20 mouse cellular contexts compared by ENCODE assay signal in the genomic region with DNA sequence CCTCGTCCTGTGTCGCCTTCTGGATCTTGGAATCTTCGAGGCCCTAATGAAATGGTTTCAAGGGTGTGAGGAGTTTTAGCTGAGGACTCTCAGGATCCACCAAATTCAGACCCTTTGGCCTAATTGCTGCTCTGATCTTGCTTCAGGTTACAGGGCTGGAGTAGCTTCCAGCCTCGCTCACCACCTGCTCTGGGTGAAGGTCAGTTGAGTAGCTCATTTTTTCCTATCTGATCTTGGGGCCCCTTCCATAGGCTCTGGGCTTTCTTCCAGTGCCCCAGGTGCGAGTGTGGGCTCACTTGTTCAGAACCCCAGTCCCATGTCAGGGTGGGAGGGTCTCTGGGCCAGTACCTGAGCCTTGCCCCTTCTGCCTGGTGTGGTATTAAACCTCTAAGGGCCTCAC. TPM values are rescaled to one million over a fixed set of nuclear protein-coding genes. Genes with fewer than 3 reads are reported as not detected.
DNase-seq lines count a peak whose midpoint lies in the region; ATAC-seq and TF ChIP-seq lines count a peak whose summit lies in the region.
"Had no signal": no experiment of that assay in that cellular context is flagged by ENCODE, and none has a peak within 500 bp of the region (broad histone marks: within the 10 kb centered on the region; RNA-seq: fewer than 3 reads in every experiment).

No protein-coding gene starts in this region.

- no peak overlapping the region for H3K9ac ChIP-seq in lung, postnatal 0 days (replicated peaks; ENCODE audit: low read depth)
- no peak overlapping the region for H3K9ac ChIP-seq in forebrain, embryonic 13.5 days
- H3K9ac ChIP-seq: forebrain, postnatal 0 days; hindbrain, embryonic 14.5 days; midbrain, embryonic 12.5 days had no signal

- no peaks in the 10 kb centered on the region for H3K9me3 ChIP-seq in lung, postnatal 0 days (ENCODE audit: low read length)
- H3K9me3 ChIP-seq in forebrain, embryonic 13.5 days (replicated peaks), result no peaks in the 10 kb centered on the region
- H3K9me3 ChIP-seq: midbrain, embryonic 12.5 days had no signal

- ATAC-seq in lung, postnatal 0 days, result no peak
- ATAC-seq in forebrain, embryonic 13.5 days, result no peak
- ATAC-seq: forebrain, postnatal 0 days had no signal

- no peaks in the 10 kb centered on the region for H3K36me3 ChIP-seq in kidney, adult 2 months (ENCODE audit: control insufficient read depth, insufficient read depth, low read length)
- H3K36me3 ChIP-seq in lung, postnatal 0 days (ENCODE audit: insufficient read depth, low read length), result no peaks in the 10 kb centered on the region
- H3K36me3 ChIP-seq in forebrain, embryonic 13.5 days (ENCODE audit: poor library complexity, severe bottlenecking), result no peaks in the 10 kb centered on the region
- H3K36me3 ChIP-seq: midbrain, embryonic 12.5 days had no signal

- no peak for TF ChIP-seq EP300 in lung, postnatal 0 days (IDR thresholded peaks at IDR 0.05)

- H3K4me2 ChIP-seq in lung, postnatal 0 days (replicated peaks; ENCODE audit: low read depth, low read length), result no peak overlapping the region
- no peak overlapping the region for H3K4me2 ChIP-seq in forebrain, embryonic 13.5 days
- H3K4me2 ChIP-seq: hindbrain, embryonic 14.5 days; midbrain, embryonic 12.5 days had no signal

- DNase-seq in heart, adult 11 months, result peak; percentile 86
- DNase-seq in heart, postnatal 4 days, result no peak
- DNase-seq in kidney, adult 2 months, result no peak
- DNase-seq in kidney, postnatal 36 days, result no peak
- no peak for DNase-seq in lung, postnatal 0 days (ENCODE audit: low spot score)
- DNase-seq in lung, postnatal 14 days, result no peak
- DNase-seq in spleen, postnatal 36 days (ENCODE audit: low spot score in 2 of 2), result no peak
- DNase-seq: adrenal gland, postnatal 10 days; cerebellum, adult 9-11 months; forebrain, postnatal 0 days; kidney, postnatal 25 days; layer of hippocampus, postnatal 36 days; lung, postnatal 36 days; right cerebral cortex, postnatal 14 days; thymus, postnatal 36 days had no signal

- peaks cover 22% of the 10 kb centered on the region for H3K4me1 ChIP-seq in kidney, adult 2 months (ENCODE audit: control insufficient read depth, insufficient read depth, low read length)
- H3K4me1 ChIP-seq in lung, postnatal 0 days (ENCODE audit: insufficient read depth, low read depth, low read length), result peaks cover 7% of the 10 kb centered on the region; the same call in 1 of the 2 replicates
- H3K4me1 ChIP-seq in forebrain, embryonic 13.5 days, result no peaks in the 10 kb centered on the region
- H3K4me1 ChIP-seq: midbrain, embryonic 12.5 days had no signal

- H3K4me3 ChIP-seq in kidney, adult 2 months (ENCODE audit: insufficient read depth, low read depth, low read length), result no peak overlapping the region
- H3K4me3 ChIP-seq in lung, postnatal 0 days (ENCODE audit: low read depth, low read length), result no peak overlapping the region
- no peak overlapping the region for H3K4me3 ChIP-seq in forebrain, embryonic 13.5 days
- H3K4me3 ChIP-seq: erythroblast, embryonic 14.5 days; midbrain, embryonic 12.5 days had no signal

- TF ChIP-seq CTCF in kidney, adult 2 months (conservative IDR thresholded peaks at IDR 0.05; ENCODE audit: insufficient read depth, insufficient read length, low read depth, low read length), result no peak
- no peak for TF ChIP-seq CTCF in lung, postnatal 0 days (IDR thresholded peaks at IDR 0.05)

- no peaks in the 10 kb centered on the region for H3K27me3 ChIP-seq in kidney, adult 2 months (replicated peaks; ENCODE audit: control insufficient read depth, insufficient read depth, low read length)
- H3K27me3 ChIP-seq in lung, postnatal 0 days (replicated peaks; ENCODE audit: insufficient read depth, low read length), result no peaks in the 10 kb centered on the region
- H3K27me3 ChIP-seq in forebrain, embryonic 13.5 days, result no peaks in the 10 kb centered on the region
- H3K27me3 ChIP-seq: midbrain, embryonic 12.5 days had no signal

- WGBS in kidney, adult 2 months, result 66% methylated on average over 5 of the region's 5 CpGs
- 57% methylated on average over 5 of the region's 5 CpGs for WGBS in lung, postnatal 0 days
- WGBS in forebrain, embryonic 13.5 days, result 77% methylated on average over 5 of the region's 5 CpGs

- H3K27ac ChIP-seq in kidney, adult 2 months (ENCODE audit: insufficient read depth, low read depth, low read length), result peak overlapping the region; percentile 13
- H3K27ac ChIP-seq in lung, postnatal 0 days (ENCODE audit: low read length), result peak overlapping the region; percentile 47; the same call in 1 of the 2 replicates
- H3K27ac ChIP-seq in forebrain, embryonic 13.5 days, result no peak overlapping the region
- H3K27ac ChIP-seq: hindbrain, embryonic 14.5 days; midbrain, embryonic 12.5 days had no signal

- no peak for TF ChIP-seq POLR2A in kidney, adult 2 months (IDR thresholded peaks at IDR 0.05; ENCODE audit: low read depth, low read length)

RNA-seq across cellular contexts. Expression of a gene that starts 12.3 kb away (rescaled TPM):
- total RNA-seq in heart, postnatal 4 days (2021), result under 1 TPM; 0.32 to 0.45 TPM
- polyA plus RNA-seq in kidney, adult 2 months (2012; rRNA removed), result 0.09 and 0.23 TPM in 2 replicates
- polyA plus RNA-seq in lung, postnatal 0 days (2015; fragmentation: Nextera tagmentation; extraction: Ambion mirVana), result 0.15 and 0.44 TPM in 2 replicates
- polyA plus RNA-seq in forebrain, embryonic 13.5 days (2015; fragmentation: Nextera tagmentation; extraction: Ambion mirVana), result 0.28 and 0.42 TPM in 2 replicates
- total RNA-seq: gastrocnemius, adult 8-10 months; layer of hippocampus, postnatal 36 days had no signal
- polyA plus RNA-seq: erythroblast, embryonic 14.5 days had no signal

RNA-seq across cellular contexts. Expression of a gene that starts 13.0 kb away (rescaled TPM):
- total RNA-seq in heart, postnatal 4 days (2021), result 1 to 10 TPM; 2.2 to 3.5 TPM
- 7.9 and 9.7 TPM in 2 replicates for polyA plus RNA-seq in kidney, adult 2 months (2012; rRNA removed)
- 2.8 and 3.3 TPM in 2 replicates for polyA plus RNA-seq in lung, postnatal 0 days (2015; fragmentation: Nextera tagmentation; extraction: Ambion mirVana)
- polyA plus RNA-seq in forebrain, embryonic 13.5 days (2015; fragmentation: Nextera tagmentation; extraction: Ambion mirVana), result 0.13 and 0.16 TPM in 2 replicates
- polyA plus RNA-seq: erythroblast, embryonic 14.5 days had no signal

RNA-seq across cellular contexts. Expression of a gene that starts 49.0 kb away (rescaled TPM):
- total RNA-seq in heart, postnatal 4 days (2021), result under 1 TPM; 0.41 to 0.52 TPM
- polyA plus RNA-seq in kidney, adult 2 months (2012; rRNA removed), result 0.91 and 1.4 TPM in 2 replicates
- 1.9 and 2.0 TPM in 2 replicates for polyA plus RNA-seq in lung, postnatal 0 days (2015; fragmentation: Nextera tagmentation; extraction: Ambion mirVana)
- polyA plus RNA-seq in forebrain, embryonic 13.5 days (2015; fragmentation: Nextera tagmentation; extraction: Ambion mirVana), result 0.26 and 0.28 TPM in 2 replicates
- total RNA-seq: forebrain, postnatal 0 days; layer of hippocampus, postnatal 36 days had no signal
- polyA plus RNA-seq: erythroblast, embryonic 14.5 days had no signal

RNA-seq across cellular contexts. Expression of a gene that starts 52.7 kb away (rescaled TPM):
- 10 to 100 TPM; 13.7 to 14.6 TPM for total RNA-seq in heart, postnatal 4 days (2021)
- polyA plus RNA-seq in kidney, adult 2 months (2012; rRNA removed), result 22.9 and 23.7 TPM in 2 replicates
- 16.0 and 22.4 TPM in 2 replicates for polyA plus RNA-seq in lung, postnatal 0 days (2015; fragmentation: Nextera tagmentation; extraction: Ambion mirVana)
- 26.5 and 31.0 TPM in 2 replicates for polyA plus RNA-seq in forebrain, embryonic 13.5 days (2015; fragmentation: Nextera tagmentation; extraction: Ambion mirVana)

RNA-seq across cellular contexts. Expression of a gene that starts 55.4 kb away (rescaled TPM):
- 100 to 1,000 TPM; 170 to 175 TPM for total RNA-seq in heart, postnatal 4 days (2021)
- 148 and 152 TPM in 2 replicates for polyA plus RNA-seq in kidney, adult 2 months (2012; rRNA removed)
- 195 and 214 TPM in 2 replicates for polyA plus RNA-seq in lung, postnatal 0 days (2015; fragmentation: Nextera tagmentation; extraction: Ambion mirVana)
- 67.6 and 75.8 TPM in 2 replicates for polyA plus RNA-seq in forebrain, embryonic 13.5 days (2015; fragmentation: Nextera tagmentation; extraction: Ambion mirVana)
